Mouse (Mus musculus) liver, adult (tissue): ENCODE results near the gene Trim47.

Source experiments
- GATA4 ChIP-seq: IDR thresholded peaks from 2 replicates; pipeline ENCODE4 v1.6.1; 2014; ENCODE audit warnings: mild to moderate bottlenecking, low read length; ENCODE audit not compliant: insufficient replicate concordance

The Trim47 gene

DNA sequence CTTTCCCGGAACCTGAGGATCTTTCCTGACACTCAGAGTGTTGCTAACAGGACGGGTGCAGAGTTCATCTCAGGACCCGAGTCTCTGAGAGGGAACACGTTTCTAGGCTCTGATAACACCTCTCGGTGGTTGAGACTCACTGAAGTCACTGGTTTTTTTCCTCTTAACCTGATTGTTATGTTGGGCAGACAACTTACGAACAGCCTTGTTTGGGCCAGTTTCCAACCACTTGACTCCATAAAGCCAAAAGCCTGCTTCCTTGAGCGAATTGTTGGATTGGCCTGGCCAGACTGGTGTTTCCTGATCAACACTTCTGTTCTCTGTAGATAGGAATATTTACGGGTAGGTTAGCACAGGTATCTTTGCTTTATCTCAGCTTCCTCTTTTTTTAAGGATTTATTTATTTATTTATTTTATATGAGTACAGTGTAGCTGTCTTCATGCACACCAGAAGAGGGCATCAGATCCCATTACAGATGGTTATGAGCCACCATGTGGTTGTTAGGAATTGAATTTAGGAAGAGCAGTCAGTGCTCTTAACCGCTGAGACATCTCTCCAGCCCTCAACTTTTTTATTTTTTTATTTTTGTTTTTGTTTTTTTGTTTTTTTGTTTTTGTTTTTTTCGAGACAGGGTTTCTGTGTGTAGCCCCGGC lies 38.1 kb downstream of the Trim47 start:
- TF ChIP-seq GATA4 = peak; percentile 4; the same call in 1 of the 2 replicates

- peak; percentile 34; the same call in 1 of the 2 replicates for TF ChIP-seq GATA4
These were observed 38.8 kb downstream of the Trim47 start for GRCm38 (mm10) chr11:116088188-116088587.

DNA sequence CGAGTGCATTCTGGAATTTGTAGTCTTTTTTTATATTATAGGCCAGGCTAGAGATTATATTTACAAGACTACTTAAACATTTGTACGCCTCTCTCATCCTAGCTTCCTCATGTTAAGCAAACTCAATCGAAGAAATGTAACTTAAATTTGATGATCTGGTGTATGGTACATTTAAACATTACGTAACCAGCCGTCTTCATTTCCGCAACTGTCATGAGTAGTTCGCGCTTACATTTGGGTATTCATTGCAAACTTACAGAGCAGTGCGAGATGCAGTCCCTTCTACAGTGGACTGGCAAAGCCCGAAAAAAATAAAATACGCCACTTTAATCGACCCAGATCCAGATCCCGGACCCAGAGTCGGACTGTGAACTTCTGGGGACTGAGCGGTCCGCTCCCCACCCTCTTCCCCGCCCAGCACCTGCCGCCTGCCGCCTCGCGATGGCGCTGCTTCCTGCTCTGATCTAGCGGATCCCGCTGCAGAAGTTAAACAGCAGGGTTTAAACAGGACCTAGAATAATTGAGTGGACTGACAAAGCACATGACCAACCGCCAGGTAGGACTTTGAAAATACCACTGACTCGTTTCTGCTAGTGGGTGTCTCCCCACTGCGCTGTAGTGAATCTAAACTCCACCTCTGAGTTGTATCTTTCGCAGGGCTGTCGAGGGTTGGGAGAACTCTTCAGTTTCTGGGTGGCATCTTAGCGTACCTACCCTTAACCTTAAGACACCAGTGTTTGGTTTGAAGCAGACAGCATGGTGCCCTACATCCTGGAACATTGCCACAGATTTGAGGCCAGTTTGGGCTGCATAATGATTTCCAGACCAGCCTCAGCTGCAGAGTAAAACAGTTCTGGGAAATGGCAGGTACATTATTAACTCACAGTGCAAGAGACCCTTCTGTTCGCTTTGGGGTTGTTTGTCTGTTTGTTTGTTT lies 39.5 kb downstream of the Trim47 start:
- TF ChIP-seq GATA4 = no peak

DNA sequence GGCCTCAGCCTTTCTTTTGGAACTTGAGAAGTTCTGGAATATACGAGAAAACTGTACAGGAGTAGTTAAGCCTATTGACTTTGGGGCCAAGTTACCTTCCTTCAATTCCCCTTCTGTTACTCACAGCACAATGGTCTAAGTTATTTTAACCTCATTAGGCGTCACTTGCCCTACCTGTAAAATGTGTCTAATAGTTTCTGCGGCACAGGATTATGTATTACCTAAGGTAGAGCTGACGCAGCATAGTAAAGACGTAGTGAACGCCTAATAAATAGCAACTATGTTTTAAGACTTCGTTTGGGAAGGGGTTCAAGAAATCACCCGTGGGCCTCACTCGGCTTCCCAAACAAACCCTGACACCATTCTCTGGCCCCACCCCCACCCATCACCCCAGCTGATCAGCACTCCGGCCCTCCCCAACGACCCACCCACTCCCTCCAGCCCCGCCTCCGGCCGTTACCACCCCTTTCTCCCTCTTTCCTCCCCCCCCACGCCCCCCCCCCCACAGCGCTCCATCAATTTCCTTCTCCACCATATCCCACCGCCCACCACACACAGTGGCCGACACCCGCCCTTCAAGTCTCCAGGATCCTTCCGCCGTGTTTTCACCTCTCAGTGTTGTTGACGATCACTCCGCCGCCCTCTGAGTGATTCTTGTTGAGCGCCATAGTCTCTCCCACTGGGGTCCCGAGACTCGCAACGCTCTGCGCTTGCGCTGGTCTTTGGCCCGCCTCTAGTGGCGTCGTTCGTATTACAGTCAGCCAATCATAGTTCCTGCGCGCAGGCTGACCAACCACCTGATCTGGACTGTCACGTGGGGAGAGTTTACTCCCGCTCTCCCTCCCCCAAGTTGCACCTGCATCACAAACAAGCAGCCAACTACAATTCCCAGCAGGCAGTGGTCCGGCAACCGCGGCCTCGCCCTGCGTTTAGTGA lies 40.5 kb downstream of the Trim47 start, which contains the start of gene Wbp2:
Gene Wbp2, minus strand, starts transcription at position 738 of the 936 bp plus-strand sequence.
- no peak for TF ChIP-seq GATA4

DNA sequence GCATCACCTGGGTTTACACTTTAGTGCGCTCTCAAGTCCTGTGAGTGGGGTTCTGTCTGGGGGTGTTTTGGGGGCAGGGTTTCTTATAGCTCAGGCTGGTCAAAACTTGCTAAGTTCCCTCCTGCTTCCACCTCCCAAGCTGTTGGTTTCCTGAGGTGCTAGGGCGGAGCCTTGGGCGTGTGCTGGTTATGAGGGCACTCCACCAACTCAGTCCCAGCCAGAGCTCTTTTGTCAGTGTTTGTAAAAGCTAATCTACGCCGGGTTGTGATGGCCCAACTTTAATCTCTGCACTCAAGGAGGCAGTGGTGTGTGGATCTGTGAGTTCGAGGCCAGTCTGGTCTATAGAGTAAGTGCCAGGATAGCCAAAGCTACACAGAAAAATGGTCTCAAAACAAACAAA lies 42.8 kb downstream of the Trim47 start:
- no peak for TF ChIP-seq GATA4

GRCm38 (mm10) chr11:116083096-116083672 lies 43.8 kb downstream of the Trim47 start:
- no peak for TF ChIP-seq GATA4

DNA sequence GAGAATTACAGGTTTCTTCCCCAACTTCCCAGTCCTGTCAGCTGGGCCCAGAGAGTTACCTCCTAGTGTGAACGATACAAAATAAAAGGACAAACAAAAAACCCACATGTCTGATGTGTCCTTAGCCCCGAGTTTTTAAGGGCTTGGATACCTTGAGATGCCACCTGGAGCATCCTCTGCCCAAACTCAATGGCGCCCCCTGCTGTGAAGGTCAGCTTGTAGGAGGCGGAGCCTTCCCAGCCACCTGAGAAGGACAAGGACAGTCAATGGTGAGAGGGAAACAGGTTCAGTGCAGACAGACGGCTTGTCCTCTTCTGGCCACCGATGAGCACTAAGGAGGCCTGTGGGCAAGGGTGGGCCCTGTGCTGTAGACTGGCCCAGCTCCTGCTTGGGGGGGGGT lies 45.9 kb downstream of the Trim47 start:
- no peak for TF ChIP-seq GATA4

DNA sequence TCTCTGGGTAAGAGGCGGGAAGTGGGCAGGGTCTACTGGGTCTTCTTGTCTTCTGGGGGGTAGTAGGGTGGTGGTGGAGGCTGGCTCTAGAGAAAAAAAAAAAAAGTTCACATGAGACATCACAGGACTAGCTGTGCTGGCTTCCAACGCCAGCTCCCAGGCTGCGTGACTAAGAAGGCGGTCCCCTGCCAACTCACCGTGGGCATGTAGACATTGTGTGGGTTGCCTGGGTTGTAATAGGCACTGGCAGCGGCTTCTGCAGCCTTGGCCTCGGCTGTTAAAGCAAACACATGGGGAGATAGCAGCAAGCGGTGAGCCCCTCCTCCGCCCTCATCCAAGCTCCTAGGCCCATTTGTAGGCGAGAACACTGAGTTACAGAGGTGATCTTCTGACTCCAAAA lies 47.5 kb downstream of the Trim47 start:
- TF ChIP-seq GATA4 = no peak

DNA sequence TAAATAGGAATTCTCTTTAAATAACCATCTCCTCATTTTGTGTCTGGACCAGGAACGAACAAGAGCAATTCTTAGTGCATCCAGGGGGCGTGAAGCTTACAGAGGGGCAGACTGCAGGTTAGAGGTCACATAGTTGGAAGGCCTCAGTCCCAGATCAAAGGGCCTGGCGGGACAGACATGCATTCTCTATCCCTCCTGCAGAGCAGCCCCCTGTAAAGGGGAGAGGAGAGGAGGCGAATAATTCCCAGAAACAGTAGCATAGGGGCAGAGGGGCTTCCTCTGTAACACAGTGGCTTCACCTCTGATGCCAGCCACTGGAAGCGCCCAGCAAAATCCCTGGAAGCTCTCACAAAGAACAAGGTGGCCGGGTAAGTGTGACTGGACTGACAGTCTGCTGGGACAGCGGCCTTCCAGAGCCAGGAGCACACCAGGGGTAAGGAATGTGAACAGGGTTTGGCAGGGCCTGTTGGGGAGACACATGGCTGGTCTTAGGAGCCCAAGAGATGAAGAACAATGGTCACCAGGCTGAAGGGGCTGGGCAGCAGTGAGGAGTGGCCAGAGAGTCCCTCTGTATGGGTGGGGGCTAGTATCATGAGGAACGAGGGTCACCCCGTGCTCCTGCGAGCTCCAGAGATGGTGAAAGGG lies 48.2 kb downstream of the Trim47 start:
- no peak for TF ChIP-seq GATA4

- TF ChIP-seq GATA4 = no peak
These were observed 48.8 kb downstream of the Trim47 start for GRCm38 (mm10) chr11:116078221-116078620.

GRCm38 (mm10) chr11:116077446-116078204 lies 49.4 kb downstream of the Trim47 start, which contains the start of gene Unc13d:
TSS of gene Unc13d (minus strand) at chr11:116077961.
- no peak; the same call in 1 of the 2 replicates for TF ChIP-seq GATA4

DNA sequence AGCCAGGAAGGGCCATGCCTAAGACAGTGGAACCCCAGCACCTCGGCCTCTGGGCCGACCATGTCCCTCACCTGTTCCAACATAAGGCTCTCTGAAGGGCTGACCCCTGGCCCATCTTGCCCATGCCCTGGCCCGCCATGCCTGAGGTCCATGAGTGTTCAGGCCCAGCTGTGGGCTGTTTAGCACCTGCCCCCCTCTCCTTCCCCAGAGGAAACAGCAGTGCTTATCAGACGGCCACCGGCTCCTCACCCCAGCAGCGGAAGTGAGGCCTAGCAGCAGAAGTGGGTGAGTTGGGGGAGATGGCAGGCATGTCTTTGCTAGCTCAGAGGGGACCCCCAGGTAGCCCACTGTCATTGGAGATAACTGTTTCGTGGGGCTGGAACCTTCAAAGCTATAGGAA lies 50.2 kb downstream of the Trim47 start:
- peak; percentile 74; the same call in 1 of the 2 replicates for TF ChIP-seq GATA4

DNA sequence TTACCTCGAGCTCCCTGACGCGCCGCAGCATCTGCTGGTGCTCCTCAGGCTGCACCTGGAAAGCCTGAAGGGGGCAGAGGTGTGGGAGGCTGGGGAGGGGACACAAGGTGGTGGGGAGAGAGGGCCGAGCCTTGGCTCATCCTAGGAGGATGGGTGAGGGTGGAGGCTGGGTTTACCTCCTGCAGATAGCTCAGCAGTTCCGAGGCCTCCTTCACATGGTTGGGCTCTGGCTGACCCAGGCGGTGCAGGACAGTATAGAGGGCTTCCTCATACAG lies 50.8 kb downstream of the Trim47 start:
- TF ChIP-seq GATA4 = no peak
